Mouse (Mus musculus) erythroblast, embryonic 14.5 days (primary cell): ENCODE data around the gene Foxp1.

Experiments
- GATA1 ChIP-seq: IDR thresholded peaks from 2 replicates; pipeline ENCODE4 v1.6.1; 2012; ENCODE audit warnings: low read length, inconsistent platforms, mixed read lengths
- TAL1 ChIP-seq: IDR thresholded peaks from 3 replicates; pipeline ENCODE4 v1.6.1; 2012; ENCODE audit warnings: low read length, inconsistent platforms, mixed read lengths

DNA sequence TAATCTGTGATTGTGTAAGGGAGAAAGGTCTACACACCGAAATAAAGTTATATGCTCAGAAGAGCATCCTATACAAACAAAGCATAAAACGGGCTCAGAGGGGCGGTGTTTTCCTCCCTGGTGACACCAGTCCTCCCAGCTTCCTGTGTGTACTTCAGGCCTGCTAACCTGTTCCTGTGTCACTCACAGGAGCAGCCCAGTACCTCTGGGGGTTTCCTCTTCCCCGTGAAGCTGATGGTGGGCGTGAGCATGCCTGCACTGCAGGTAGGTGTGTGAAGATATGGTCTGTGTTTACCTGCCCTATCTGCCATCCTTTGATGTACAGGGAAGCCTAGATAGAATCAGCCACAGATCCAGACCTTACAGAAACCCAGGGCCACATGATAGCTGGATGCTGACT is 142.4 kb downstream of the Foxp1 start:
- TF ChIP-seq GATA1 (no peak), TAL1 (no peak)
